8 mouse cellular contexts compared by ENCODE assay signal in the genomic region with DNA sequence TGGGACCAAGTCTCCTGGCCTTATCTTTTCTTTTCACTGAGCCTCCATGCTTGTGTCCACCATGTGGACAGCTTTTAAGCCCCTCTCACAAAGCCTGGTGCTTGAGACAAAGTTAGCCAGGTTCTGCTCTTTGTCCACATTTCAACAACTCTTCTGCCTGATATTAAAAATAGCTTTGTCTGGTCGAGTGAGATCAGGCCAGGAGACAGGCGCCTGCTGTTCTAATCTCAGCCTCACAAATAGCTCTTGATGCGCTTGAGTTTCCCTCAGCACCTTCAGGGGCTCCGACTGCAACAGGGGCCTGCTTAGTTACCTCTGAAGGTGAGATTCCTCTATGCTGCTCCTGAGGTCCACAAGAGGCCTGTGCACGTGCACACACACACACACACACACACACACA. TPM values are rescaled to one million over a fixed set of nuclear protein-coding genes. Genes with fewer than 3 reads are reported as not detected.
DNase-seq lines count a peak whose midpoint lies in the region; ATAC-seq lines count a peak whose summit lies in the region.

No protein-coding gene starts in this region.

- no peaks in the 10 kb centered on the region for H3K36me3 ChIP-seq in liver, embryonic 12.5 days
- no peaks in the 10 kb centered on the region for H3K36me3 ChIP-seq in liver, embryonic 11.5 days (ENCODE audit: control insufficient read depth, insufficient read depth, low read length)
- H3K36me3 ChIP-seq in forebrain, embryonic 16.5 days (ENCODE audit: control insufficient read depth, insufficient read depth), result no peaks in the 10 kb centered on the region
- no peaks in the 10 kb centered on the region for H3K36me3 ChIP-seq in hindbrain, embryonic 14.5 days (replicated peaks; ENCODE audit: control insufficient read depth, insufficient read depth)
- no peaks in the 10 kb centered on the region for H3K36me3 ChIP-seq in neural tube, embryonic 12.5 days

- no peak for DNase-seq in liver, embryonic 11.5 days (ENCODE audit: low spot score)
- DNase-seq in hindbrain, embryonic 14.5 days (ENCODE audit: low spot score), result no peak
- DNase-seq in left cerebral cortex, postnatal 4 days, result no peak
- DNase-seq in urinary bladder, postnatal 14 days (ENCODE audit: low spot score), result no peak
- no peak for DNase-seq in embryo, embryonic 10.5 days (ENCODE audit: low spot score)

- ATAC-seq in liver, embryonic 12.5 days, result no peak
- ATAC-seq in liver, embryonic 11.5 days (replicated peaks; ENCODE audit: low FRiP score), result no peak
- ATAC-seq in forebrain, embryonic 16.5 days, result no peak
- ATAC-seq in hindbrain, embryonic 14.5 days (ENCODE audit: low FRiP score), result no peak
- ATAC-seq in neural tube, embryonic 12.5 days (ENCODE audit: low FRiP score, low read depth), result no peak

- 0 out of 2 replicates have a peak overlapping the region, but pooled peaks have one; percentile 32 for H3K27ac ChIP-seq in liver, embryonic 12.5 days
- H3K27ac ChIP-seq in liver, embryonic 11.5 days (ENCODE audit: low read depth, low read length), result no peak overlapping the region; the same call in 1 of the 2 replicates
- peak overlapping the region; percentile 88 for H3K27ac ChIP-seq in forebrain, embryonic 16.5 days (ENCODE audit: low read length)
- H3K27ac ChIP-seq in hindbrain, embryonic 14.5 days, result peak overlapping the region; percentile 74
- peak overlapping the region; percentile 64; the same call in 1 of the 2 replicates for H3K27ac ChIP-seq in neural tube, embryonic 12.5 days

- no peaks in the 10 kb centered on the region for H3K9me3 ChIP-seq in liver, embryonic 12.5 days (replicated peaks)
- H3K9me3 ChIP-seq in liver, embryonic 11.5 days (ENCODE audit: control insufficient read depth, low read length), result no peaks in the 10 kb centered on the region
- no peaks in the 10 kb centered on the region for H3K9me3 ChIP-seq in forebrain, embryonic 16.5 days (ENCODE audit: control insufficient read depth, low read length)
- H3K9me3 ChIP-seq in hindbrain, embryonic 14.5 days (ENCODE audit: control insufficient read depth, low read length), result no peaks in the 10 kb centered on the region
- no peaks in the 10 kb centered on the region for H3K9me3 ChIP-seq in neural tube, embryonic 12.5 days

- no peak overlapping the region for H3K4me3 ChIP-seq in liver, embryonic 12.5 days
- H3K4me3 ChIP-seq in liver, embryonic 11.5 days (ENCODE audit: low read depth, low read length), result no peak overlapping the region
- no peak overlapping the region for H3K4me3 ChIP-seq in forebrain, embryonic 16.5 days (replicated peaks; ENCODE audit: low read length)
- no peak overlapping the region for H3K4me3 ChIP-seq in hindbrain, embryonic 14.5 days (replicated peaks; ENCODE audit: low read length)
- no peak overlapping the region for H3K4me3 ChIP-seq in neural tube, embryonic 12.5 days

- peaks cover 39% of the 10 kb centered on the region for H3K4me1 ChIP-seq in liver, embryonic 12.5 days
- peaks cover 43% of the 10 kb centered on the region for H3K4me1 ChIP-seq in liver, embryonic 11.5 days (replicated peaks; ENCODE audit: control insufficient read depth, insufficient read depth, low read length)
- H3K4me1 ChIP-seq in forebrain, embryonic 16.5 days (replicated peaks; ENCODE audit: control insufficient read depth, insufficient read depth, low read length), result peaks cover 33% of the 10 kb centered on the region
- H3K4me1 ChIP-seq in hindbrain, embryonic 14.5 days (replicated peaks; ENCODE audit: control insufficient read depth, insufficient read depth, low read length), result peaks cover 46% of the 10 kb centered on the region
- H3K4me1 ChIP-seq in neural tube, embryonic 12.5 days, result peaks cover 44% of the 10 kb centered on the region

- H3K27me3 ChIP-seq in liver, embryonic 12.5 days (replicated peaks), result no peaks in the 10 kb centered on the region
- no peaks in the 10 kb centered on the region for H3K27me3 ChIP-seq in liver, embryonic 11.5 days (replicated peaks; ENCODE audit: control insufficient read depth, insufficient read depth, low read length)
- H3K27me3 ChIP-seq in forebrain, embryonic 16.5 days (replicated peaks; ENCODE audit: control insufficient read depth, insufficient read depth, low read length), result no peaks in the 10 kb centered on the region
- H3K27me3 ChIP-seq in hindbrain, embryonic 14.5 days (ENCODE audit: control insufficient read depth, insufficient read depth, low read length), result no peaks in the 10 kb centered on the region
- no peaks in the 10 kb centered on the region for H3K27me3 ChIP-seq in neural tube, embryonic 12.5 days (replicated peaks)

- intact Hi-C loops in left cerebral cortex, postnatal 4 days (cut with DNase I), result no loop called here

- 27% methylated on average over 5 of the region's 5 CpGs for WGBS in liver, embryonic 12.5 days (ENCODE audit: insufficient replicate concordance)
- whole genome bisulfite sequencing in liver, embryonic 11.5 days, result 27% methylated on average over 5 of the region's 5 CpGs
- 4% methylated on average over 5 of the region's 5 CpGs for WGBS in forebrain, embryonic 16.5 days
- WGBS in hindbrain, embryonic 14.5 days, result 10% methylated on average over 5 of the region's 5 CpGs
- 15% methylated on average over 5 of the region's 5 CpGs for WGBS in neural tube, embryonic 12.5 days

- no peak overlapping the region for H3K4me2 ChIP-seq in liver, embryonic 12.5 days
- no peak overlapping the region for H3K4me2 ChIP-seq in liver, embryonic 11.5 days
- H3K4me2 ChIP-seq in forebrain, embryonic 16.5 days (ENCODE audit: low read length), result no peak overlapping the region
- 0 out of 2 replicates have a peak overlapping the region, but pooled peaks have one; percentile 20 for H3K4me2 ChIP-seq in hindbrain, embryonic 14.5 days (replicated peaks)
- peak overlapping the region; percentile 36 for H3K4me2 ChIP-seq in neural tube, embryonic 12.5 days (replicated peaks)

- H3K9ac ChIP-seq in liver, embryonic 12.5 days, result no peak overlapping the region
- H3K9ac ChIP-seq in liver, embryonic 11.5 days (ENCODE audit: low read depth, low read length), result no peak overlapping the region
- no peak overlapping the region for H3K9ac ChIP-seq in forebrain, embryonic 16.5 days (replicated peaks; ENCODE audit: low read depth, low read length)
- H3K9ac ChIP-seq in hindbrain, embryonic 14.5 days, result 0 out of 2 replicates have a peak overlapping the region, but pooled peaks have one; percentile 2
- no peak overlapping the region for H3K9ac ChIP-seq in neural tube, embryonic 12.5 days

RNA-seq across cellular contexts. Expression of gene Zfp36l1, which starts 51.0 kb away (rescaled TPM):
- polyA plus RNA-seq in liver, embryonic 12.5 days (2016; fragmentation: Nextera tagmentation; extraction: Ambion mirVana), result 23.9 and 24.2 TPM in 2 replicates
- 69.6 and 72.7 TPM in 2 replicates for polyA plus RNA-seq in liver, embryonic 11.5 days (2014; fragmentation: Nextera tagmentation; extraction: Ambion mirVana)
- polyA plus RNA-seq in forebrain, embryonic 16.5 days (2015; fragmentation: Nextera tagmentation; extraction: Ambion mirVana), result 22.6 and 26.7 TPM in 2 replicates
- 47.7 and 48.8 TPM in 2 replicates for polyA plus RNA-seq in hindbrain, embryonic 14.5 days (2014; fragmentation: Nextera tagmentation; extraction: Ambion mirVana)
- polyA plus RNA-seq in neural tube, embryonic 12.5 days (2016; fragmentation: Nextera tagmentation; extraction: Ambion mirVana), result 72.3 and 73.0 TPM in 2 replicates
- 10 to 100 TPM; 47.2 to 54.4 TPM for total RNA-seq in left cerebral cortex, postnatal 4 days (2021)

Comparison
In these comparisons a context has a peak if more than half of its experiments do, and no peak if none do; other contexts are left out.
1. H3K4me2 ChIP-seq: peak in hindbrain, embryonic 14.5 days (single experiment) and neural tube, embryonic 12.5 days (single experiment); none in liver, embryonic 12.5 days (single experiment), liver, embryonic 11.5 days (single experiment) and forebrain, embryonic 16.5 days (single experiment).